Mouse (Mus musculus): ENCODE measurements around the gene Tshz2.

DNA sequence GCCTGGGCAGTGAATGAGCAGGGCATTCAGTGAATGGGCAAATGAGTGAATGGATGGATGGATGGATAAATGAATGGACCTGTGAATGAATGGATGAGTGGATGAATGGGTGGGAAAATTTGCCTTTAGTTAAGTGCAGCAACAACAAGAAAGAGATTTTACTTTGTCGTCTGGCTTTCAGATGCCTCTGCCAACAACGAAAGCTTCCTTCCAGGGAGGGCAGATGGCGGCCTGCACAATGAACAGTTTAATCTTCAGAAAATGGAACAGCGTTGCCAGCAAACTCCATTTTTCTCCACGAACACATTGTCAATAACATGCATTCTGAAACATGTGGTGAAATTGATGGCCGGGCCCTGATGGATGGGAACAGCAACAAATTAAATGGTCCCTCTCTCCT lies 418.6 kb downstream of the Tshz2 start:
- no peak for TF ChIP-seq CTCF (IDR thresholded peaks at IDR 0.05; ENCODE audit: control insufficient read depth, insufficient read depth, insufficient read length)
- no peak for TF ChIP-seq MAX (IDR thresholded peaks at IDR 0.05)
- no peak for TF ChIP-seq CEBPB (IDR thresholded peaks at IDR 0.05; ENCODE audit: low read depth)
